Mouse (Mus musculus) natural killer cell, adult 2 months (primary cell): Measurements from ENCODE around the gene Abhd16a.

Source experiments
- DNase-seq, 2 experiments: peaks; one replicate each; pipeline ENCODE4 v3.0.0; 2022; ENCODE audit warnings: low spot score in 2 of 2

The Abhd16a gene

DNA sequence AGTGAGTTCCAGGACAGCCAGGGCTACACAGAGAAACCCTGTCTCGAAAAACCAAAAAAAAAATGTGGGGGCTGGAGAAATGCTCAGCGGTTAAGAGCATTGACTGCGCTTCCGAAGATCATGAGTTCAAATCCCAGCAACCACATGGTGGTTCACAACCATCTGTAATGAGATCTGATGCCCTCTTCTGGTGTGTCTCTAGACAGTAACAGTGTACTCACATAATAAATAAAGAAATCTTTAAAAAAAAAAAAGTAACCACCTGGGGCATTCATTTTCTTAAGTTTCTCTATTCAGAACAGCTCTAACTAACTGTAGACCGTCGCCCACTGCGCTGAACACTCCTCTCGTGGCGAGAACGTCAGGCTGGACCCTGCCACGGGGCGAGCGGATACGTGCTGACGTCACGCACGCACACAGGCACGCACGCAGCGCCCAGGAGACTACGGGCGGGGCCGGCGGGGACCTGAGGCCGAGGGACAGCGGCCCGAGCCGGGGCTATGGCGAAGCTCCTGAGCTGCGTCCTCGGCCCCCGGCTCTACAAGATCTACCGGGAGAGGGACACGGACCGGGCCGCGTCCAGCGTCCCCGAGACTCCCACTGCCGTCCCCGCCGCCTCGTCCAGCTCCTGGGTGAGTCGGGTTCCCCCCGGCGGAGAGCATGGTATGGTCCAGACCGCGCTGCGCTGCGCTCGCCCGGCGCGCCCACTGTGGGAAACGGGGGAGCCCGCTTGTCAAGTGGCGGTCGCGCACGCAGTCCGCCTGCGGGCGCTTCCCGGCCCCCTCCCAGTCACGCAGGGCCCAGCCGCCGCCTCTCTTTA, at the start of gene Abhd16a:
Abhd16a (plus strand) TSS at position 439 of the 820 bp plus-strand sequence.
- DNase-seq = peak; percentile 92 to 94

DNA sequence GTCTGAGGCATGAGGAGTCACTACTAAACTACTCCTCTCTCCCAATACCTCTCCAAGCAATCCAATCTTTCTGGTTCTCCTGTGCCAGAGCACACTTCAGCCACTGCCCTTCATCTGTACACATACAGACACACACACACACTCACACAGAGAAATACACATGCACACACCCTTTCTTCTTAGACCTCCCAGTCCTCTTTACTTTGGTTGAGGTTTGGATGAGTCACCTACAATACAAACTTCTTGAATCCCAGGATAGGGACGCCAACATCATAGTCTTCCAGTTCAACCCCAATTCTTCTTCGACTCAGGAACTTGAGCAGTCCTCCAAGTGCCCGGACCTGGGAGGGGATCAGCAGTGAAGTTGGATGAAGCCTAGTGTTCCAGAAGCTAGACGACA, 45.3 kb upstream of the Abhd16a start:
- no peak for DNase-seq

DNA sequence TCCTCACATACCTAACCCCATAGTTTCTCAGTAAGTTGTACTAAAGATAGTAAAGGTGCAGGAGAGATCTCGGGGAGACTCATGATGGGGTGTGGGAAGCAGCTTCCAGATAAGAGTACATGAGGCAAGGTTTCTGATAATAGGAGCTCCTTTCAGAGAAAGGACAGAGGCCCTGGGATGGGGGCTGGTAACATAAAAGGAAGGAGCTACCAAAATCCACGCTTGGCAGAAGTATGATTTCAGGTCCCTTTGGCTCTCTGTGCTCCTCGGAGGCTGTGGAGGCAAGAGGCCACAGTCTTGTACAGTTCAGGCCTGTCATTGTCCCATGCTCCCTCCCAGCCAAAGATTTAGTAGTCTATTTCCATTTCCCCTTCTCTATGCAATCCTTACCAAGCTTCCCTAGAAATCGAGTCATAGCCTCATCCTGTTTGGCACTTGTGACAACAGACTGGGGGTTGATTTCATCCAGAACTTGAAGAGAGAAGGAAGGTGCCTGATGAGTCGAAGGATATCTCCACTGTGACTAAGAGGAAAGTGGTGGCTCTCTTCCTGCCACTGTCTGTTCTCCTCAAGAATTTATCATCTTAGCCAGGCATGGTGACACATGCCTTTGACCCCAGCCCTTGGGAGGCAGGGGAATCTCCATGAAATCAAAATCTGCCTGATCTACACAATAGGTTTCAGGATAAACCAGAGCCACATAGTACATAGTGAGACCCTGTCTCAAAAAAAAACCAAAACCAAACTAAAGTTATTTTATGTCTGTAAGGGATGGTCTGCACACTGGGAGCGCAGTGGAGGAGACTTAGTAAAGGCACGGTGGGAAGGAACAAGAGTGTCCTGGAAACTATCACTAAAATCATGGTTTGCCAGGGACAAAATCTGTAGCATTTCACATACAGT, 43.9 kb upstream of the Abhd16a start:
- no peak for DNase-seq

DNA sequence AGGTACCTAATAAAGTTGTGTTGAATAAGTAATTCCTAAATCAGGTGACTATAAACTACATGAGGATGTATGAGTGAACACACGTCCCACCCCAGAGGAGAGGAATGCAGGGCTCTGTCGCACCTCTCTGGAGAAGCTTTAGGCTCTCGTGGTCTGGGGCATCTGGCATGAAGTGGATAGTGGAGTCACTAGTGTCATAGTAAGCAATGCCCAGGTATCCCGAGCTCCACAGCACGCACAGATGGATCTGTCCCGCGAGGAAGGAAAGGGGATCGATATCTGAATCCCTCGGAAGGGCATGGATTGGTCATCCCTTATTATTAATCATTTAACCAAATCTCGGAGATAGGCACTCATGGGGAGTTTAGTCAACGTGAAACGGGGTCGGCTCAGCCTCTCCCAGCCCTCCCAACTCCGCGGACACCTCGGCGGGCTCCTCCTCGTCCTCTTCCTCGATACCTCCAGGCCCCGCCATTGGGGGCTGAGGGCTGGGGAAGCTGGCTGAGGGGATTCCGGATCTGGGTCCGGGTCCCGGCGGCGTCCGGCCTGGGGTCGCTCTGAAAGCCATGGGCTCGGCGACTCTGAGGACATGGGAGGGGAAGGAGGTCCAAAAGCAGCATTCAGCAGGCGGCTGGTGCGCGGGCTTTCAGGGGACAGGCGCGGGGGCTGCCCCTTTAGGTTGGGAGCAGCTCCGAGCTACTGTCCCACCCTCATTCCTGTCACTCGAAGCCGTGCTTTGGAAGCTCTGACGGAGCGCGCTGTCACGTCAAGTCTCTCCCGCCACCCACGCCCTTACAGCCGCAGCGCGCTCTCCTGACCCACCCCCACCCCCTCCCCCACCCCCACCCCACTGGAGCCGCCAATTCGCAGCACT, 43.0 kb upstream of the Abhd16a start:
- no peak for DNase-seq

DNA sequence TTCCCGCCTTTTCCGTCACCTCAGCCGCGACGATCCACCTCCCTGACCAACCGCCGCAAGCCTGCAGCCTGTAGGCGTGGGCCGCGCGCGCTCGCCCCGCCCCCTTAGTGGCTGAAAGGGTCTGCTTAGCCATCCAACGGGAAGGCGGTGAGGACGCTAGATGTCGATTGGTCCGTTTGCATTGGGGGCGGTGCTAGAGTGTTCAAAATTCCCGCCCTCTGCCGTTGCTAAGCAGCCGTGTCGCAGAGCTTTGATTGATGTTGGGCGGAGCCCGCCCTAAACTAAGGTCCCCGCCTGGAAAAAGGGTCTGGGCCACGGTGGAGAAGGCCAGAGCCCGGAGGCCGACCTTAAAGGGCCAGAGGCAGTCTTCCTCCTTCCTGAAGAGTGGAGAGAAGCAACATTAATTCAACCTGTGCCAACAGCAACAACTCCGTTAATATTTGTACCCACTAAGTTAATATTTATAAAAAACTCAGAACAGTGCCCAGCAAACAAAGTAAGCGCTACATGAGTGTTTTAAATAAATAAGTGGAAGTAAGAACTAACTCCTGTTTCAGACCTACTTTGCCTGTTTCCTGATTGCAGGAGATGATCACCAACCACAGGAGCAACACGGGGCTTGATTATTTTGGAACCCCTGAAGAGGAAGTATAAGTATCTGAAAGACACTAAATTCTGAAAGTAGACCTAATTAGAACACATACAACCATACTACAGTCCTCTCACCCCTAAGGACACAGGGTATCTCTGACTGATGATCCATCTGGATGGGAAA, 42.2 kb upstream of the Abhd16a start, which contains the start of gene Msh5:
Msh5 (minus strand) TSS at position 65 of the 775 bp plus-strand sequence.
- DNase-seq = peak; percentile 95 to 96

DNA sequence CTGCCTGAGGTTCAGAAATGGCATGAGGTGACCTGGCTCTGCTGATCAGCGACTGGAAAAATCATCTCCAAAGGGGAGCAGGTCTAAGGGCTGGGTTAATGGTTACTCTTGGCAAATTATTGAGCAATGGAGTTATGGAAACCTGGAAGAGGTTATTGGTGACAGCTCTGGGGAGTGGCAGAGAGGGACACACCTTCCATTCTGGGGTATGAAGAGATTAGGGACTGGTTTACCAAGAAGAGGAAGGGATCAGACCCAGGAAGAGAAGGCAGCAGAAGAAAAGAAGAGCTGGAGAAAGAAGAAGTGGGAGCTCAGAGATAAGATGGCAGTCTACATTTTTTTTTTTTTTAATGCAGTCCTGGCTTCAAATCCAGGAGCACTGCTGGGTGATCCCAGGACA, 41.4 kb upstream of the Abhd16a start:
- no peak for DNase-seq

DNA sequence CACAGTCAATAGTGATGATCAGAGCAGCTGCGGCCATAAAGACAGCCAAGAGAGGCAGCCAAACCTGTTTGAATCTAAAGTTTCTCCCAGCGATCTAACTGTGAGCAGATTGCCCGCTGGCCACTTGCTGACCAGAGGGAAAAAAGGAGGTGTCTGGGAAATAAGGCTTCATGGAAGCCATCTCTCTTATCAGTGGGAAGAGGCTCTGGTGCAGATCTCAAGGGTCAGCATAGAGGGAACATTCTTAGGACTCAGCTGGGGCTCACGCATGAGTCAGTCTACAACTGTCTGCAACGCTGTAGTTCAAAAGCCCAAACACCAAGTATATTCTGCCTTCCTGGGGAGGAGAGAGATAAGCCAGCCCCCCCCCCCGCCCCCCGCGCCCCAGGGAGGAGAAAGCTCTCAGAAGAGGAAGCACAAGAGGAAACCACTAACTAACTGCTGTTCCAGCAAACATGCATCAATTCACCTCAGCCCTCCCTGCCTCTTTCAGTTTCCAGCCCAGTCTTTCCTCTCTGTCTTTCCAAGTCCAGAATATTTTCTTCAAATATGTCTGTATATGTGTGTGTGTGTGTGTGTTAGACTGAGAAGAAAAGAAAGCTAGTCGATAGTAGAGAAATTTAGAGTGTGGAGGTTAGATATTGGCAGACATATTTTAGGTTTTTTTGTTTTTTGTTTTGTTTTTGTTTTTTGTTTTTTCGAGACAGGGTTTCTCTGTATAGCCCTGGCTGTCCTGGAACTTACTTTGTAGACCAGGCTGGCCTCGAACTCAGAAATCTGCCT, 40.7 kb upstream of the Abhd16a start:
- DNase-seq = no peak

DNA sequence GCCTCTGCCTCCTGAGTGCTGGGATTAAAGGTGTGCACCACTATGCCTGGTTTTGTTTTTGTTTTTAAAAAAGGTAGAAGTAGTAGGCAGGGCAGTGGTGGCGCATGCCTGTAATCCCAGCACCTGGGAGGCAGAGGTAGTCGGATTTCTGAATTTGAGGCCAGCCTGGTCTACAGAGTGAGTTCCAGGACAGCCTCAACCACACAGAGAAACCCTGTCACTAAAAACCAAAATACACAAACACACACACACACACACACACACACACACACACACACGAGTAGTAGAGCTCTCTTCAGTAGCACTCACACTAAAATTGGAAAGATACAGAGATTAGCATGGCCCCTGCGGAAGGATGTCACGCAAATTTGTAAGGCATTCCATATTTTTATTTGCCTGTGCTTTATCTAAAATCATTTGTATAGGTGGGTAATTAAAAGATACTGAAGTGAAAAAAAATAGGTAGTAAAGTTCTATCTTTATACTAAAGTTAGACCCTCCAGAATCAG, 40.1 kb upstream of the Abhd16a start:
- no peak for DNase-seq

DNA sequence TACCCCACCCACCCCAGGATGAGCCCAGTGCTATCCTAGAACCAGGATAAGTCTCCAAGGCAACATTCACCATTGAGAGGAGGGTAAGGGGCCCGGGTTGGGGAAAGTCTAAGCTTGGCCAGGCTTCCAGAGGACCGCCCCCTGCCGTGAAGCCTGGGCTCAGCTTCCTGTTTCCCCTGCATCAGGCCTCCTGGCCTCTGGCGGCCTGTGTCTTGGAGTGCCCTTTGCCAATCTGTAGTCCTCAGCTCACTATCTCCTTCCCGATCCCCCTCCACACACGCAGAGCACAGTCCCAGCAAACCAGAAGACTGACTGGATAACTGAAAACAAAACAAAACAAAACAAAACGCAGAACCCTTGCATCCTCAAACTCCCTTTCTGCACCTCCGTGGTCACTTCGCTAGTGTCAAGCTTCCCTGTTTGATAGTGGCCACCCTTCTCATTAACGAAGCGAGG, 39.5 kb upstream of the Abhd16a start, which contains the start of gene Clic1:
Clic1 (plus strand) TSS at position 406 of the 456 bp plus-strand sequence.
- no peak for DNase-seq

DNA sequence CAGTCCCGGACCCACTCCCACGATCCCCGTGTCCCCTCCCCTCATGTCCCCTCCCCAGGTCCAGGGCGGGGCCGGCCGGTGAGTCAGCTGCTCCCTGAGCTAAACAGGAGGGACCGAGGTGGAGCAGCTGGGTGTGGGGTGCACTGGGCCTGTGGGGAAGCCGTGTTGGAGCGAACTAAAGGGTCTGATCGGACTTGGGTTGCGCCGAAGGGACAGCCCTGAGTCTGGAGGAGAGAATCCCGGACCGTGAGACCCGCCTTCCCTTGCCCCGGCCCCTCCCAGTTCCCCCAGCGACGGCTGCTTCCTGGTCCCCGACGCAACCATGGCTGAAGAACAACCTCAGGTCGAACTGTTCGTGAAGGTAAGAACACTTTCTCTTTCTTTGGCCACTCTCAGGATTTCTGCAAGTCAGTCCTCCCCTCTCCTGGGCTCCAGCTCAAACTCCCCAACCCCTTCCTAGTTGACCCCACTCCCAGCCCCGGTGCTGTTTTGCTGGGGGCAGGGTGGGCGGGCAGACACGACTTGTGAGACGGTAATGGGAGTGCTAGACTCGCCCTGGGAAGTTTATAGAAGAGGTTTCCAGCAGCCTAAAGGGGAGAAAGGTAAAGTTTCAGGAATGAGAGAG, 38.8 kb upstream of the Abhd16a start:
- peak; percentile 53 to 60 for DNase-seq

DNA sequence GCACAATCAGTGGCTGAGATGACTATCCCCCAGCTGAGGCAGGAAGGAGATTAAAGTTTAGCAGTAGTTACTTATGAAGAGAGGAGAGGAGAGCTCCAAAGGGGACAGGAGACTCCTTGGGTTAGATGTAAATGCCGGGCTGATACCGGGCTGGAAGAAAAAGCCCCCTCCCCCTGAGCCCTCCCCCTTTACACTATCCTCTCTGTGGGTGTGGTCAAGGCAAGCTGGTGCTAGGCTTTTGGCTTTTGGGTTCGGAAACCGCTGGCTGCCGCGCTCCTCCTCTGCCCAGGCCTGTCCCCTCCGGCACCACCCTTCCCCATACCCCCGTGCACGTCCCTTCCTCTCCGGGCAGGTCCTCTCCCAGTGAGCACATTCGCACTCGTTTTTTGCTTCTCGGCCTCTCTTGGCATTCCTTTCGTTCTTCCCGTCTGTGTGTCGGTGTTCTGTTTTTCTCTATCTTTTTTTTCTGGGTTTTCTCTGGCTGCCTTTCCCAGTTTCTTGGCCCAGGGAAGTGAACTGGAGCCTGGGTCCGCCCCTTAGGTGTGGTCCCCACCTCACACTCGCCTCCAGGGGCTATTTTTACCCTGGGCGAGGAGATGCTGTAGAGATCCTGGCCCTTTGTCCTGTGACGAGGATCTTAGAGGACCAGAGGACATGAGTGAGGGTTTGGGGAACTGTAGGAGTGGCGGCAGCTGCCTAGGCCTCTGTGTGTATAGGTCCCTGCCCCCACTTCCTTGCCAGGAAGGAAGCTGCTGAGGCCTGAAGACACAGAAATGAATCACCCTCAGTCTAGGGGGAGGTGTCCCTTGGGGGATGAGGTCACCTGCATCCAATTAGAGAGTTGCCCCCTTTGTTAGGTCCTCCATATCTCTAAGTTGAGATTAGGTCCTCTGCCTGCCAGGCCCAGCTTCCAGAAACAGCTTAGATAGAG, 37.6 kb upstream of the Abhd16a start:
- peak; percentile 82 to 89 for DNase-seq

DNA sequence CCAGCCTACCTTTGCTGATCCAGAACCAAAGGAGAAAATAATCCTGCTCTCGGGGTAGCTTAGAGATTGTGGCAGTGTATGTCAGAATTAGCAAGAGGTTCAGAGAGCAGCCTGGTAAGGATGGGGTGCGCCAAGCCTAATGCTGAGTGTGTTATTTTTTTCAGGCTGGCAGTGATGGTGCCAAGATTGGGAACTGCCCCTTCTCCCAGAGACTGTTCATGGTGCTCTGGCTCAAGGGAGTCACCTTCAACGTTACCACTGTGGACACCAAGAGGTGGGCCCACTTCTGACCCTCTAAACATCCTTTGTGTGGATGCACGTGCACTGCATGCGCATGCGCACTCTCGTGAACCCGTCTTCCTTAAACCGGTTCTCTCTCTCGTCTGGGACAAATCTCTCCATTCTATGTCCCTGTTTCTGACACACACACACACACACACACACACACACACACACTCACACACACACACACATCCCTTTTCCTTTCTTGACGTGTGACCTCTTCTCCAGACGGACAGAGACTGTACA, 36.7 kb upstream of the Abhd16a start:
- DNase-seq = no peak

DNA sequence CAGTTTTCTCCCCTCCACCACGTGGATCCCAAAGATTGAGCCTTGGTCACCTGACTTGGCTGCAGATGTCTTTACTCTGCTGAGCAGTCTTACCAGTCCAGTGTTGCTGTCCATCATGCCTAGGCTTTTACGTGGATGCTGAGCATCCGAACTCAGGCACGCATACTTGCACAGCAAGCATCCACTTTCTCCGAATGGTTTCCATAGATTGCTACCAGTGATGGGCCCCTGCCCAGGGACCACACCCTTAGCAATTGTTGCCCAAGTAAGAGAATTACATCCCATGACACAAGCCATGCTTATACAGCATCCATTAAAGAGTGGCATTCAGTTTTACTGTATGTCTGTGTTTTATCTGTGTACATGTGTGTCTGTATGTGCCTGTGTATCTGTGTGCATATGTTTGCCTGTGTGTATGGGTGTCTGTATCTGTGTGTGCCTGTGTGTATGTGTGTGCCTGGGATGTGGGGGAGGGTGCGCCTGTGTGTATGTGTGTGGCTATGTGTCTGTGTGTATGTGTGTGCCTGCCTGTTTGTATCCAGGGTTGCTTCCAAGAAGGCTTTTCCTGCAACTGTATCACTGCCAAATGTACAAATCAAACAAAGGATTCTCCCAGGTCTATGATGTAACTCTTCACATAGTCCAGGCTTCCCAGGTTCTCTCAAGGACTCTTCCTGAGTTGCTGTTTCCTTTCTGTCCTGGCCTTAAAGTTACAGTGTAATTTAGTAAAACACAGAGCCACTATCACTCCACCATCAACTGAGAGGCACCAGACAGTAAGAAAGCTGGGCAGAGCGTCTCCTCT, 33.2 kb upstream of the Abhd16a start:
- no peak for DNase-seq

DNA sequence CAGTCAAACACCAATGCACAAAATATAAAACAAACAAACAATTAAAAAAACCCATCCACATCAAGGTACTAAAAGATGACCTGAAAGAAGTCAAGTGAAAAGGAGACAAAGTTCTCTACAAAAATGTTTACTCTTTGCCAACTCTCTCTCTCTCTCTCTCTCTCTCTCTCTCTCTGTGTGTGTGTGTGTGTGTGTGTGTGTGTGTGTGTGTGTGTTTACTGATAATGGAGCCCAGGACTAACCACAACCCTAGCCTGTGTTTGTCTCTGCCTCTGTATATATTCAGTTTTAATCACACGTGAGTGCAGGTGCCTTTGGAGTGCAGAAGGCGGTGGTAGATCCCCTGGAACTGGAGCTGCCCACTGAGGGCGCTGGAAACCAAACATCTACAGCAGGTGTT, 32.0 kb upstream of the Abhd16a start:
- DNase-seq = no peak

DNA sequence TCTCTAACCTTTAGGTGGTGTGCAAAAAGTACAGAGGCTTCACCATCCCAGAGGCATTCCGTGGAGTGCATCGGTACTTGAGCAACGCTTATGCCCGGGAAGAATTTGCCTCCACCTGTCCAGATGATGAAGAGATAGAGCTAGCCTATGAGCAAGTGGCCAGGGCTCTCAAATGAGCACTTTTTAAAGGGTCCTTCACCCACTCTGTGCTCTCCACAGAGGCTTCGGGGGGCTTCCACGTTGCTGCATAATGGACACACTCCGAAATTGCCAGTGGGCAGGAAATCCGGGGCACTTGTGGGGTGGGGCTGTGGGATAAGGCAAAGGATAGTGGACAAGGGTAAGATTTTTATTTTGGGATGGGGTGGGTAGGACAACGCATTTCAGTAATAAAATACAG, 30.7 kb upstream of the Abhd16a start:
- no peak for DNase-seq

DNA sequence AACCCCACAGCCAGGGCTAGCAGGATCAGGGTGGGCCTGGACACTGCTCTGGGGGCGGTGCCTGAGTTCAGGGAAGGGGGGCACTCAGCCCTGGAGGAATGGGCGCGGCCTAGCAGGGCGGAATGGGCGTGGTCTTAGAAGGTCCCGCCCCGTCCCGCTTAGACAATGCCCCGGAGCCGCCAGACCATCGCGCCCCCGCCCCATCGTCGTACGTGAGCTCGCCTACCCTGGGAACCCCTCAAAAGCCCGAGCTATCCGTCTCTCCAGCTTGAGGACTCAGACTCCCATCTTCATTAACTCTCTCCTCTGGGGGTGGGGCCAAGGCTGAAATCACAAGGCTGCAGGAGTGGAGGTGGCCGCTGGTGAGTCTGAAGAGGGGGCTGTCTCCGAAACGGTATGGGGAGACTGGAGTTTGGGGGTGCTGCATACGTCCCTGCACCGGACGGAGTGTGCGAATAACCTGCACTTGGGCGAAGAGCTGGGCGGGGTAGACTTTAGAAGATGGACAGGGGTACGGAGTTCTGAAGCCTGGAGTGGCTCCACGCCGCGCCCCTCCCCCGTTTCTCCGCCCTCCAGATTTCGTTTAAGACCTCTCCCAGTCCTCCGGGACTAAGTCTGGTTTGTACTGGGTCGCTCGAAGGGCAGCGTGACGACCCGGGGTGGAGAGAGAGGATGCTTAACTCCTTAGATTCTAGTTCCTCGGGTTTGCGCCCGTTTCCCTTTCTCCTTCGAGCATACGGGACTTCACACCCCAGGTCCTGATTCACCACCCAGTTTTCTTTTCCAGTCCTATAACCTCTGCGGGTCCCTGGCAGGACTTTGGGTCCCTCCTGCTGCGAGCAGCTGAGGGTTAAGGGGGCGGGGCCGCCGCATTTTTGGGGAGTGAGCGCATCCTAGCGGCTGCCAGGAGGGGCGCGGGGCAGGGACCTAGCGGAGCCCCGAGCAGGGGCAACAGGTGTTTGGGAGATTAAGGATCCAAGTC, 29.9 kb upstream of the Abhd16a start, which contains the start of gene Ddah2:
Ddah2 (plus strand) TSS at position 125 of the 982 bp plus-strand sequence.
- peak; percentile 72 to 86 for DNase-seq
